Mouse (Mus musculus) CH12.LX (cell line): ENCODE measurements around the gene Pfkl. TPM values are rescaled to one million over a fixed set of nuclear protein-coding genes. Genes with fewer than 3 reads are reported as not detected.

Source experiments
- DNase-seq: peaks from one replicate; pipeline ENCODE4 v3.0.0-alpha.2; 2013; ENCODE audit errors: extremely low read depth
- H3K27ac ChIP-seq: 2 replicates; pipeline ENCODE4 v1.5.1; 2012; ENCODE audit warnings: low read depth, mild to moderate bottlenecking, control low read depth, moderate library complexity; ENCODE audit not compliant: insufficient read depth
- H3K27me3 ChIP-seq: replicated peaks from 2 replicates; pipeline ENCODE3; 2012; ENCODE audit warnings: inconsistent platforms
- H3K36me3 ChIP-seq, 2 experiments: replicated peaks in 1 of 2; 2 replicates each; pipeline versions ENCODE3 to v1.6.1; 2012; ENCODE audit warnings: inconsistent platforms in 1 of 2, low read length in 1 of 2, mild to moderate bottlenecking in 1 of 2, mixed read lengths in 1 of 2, moderate library complexity in 1 of 2; ENCODE audit not compliant: control insufficient read depth in 1 of 2, insufficient read depth in 1 of 2
- H3K4me1 ChIP-seq, 2 experiments: 2 replicates each; pipeline ENCODE4 v1.6.1; 2012; ENCODE audit warnings: inconsistent platforms in 1 of 2, moderate library complexity in 1 of 2; ENCODE audit not compliant: insufficient read depth in 2 of 2, control insufficient read depth in 1 of 2
- H3K4me2 ChIP-seq: 2 replicates; pipeline ENCODE4 v1.6.1; 2012; ENCODE audit warnings: low read depth, mild to moderate bottlenecking, control low read depth; ENCODE audit not compliant: poor library complexity, insufficient read depth, severe bottlenecking
- H3K4me3 ChIP-seq, 3 experiments: fragments of 150-350 bp in 1 of 3; sonication (generic) in 1 of 3; replicated peaks in 1 of 3; 2 replicates each; pipeline versions ENCODE3 to v1.5.1; 2011 to 2012; ENCODE audit warnings: low read depth in 2 of 3, low read length in 2 of 3, mild to moderate bottlenecking in 2 of 3, moderate library complexity in 2 of 3, control low read depth in 1 of 3, improper control_type of control experiment in 1 of 3, inconsistent platforms in 1 of 3, mixed read lengths in 1 of 3; ENCODE audit not compliant: poor library complexity in 1 of 3
- H3K79me2 ChIP-seq: replicated peaks from 2 replicates; pipeline ENCODE4 v1.6.1; 2012; ENCODE audit warnings: mild to moderate bottlenecking, moderate library complexity; ENCODE audit not compliant: control insufficient read depth, poor library complexity, insufficient read depth, severe bottlenecking; ENCODE audit errors: extremely low read depth
- H3K9ac ChIP-seq: 2 replicates; pipeline ENCODE4 v1.6.1; 2012; ENCODE audit warnings: low read depth, mild to moderate bottlenecking, control low read depth, moderate library complexity; ENCODE audit not compliant: insufficient read depth
- H3K9me3 ChIP-seq: replicated peaks from 2 replicates; pipeline ENCODE3; 2012; ENCODE audit warnings: low read length, inconsistent platforms, mixed read lengths
- CHD1 ChIP-seq: IDR thresholded peaks from 2 replicates; pipeline ENCODE4 v1.6.1; 2012; ENCODE audit warnings: low read depth, low read length, improper control_type of control experiment, inconsistent platforms
- CHD2 ChIP-seq: IDR thresholded peaks from 2 replicates; pipeline ENCODE4 v1.6.1; 2011; ENCODE audit warnings: low read length, improper control_type of control experiment
- ELF1 ChIP-seq: IDR thresholded peaks from 2 replicates; pipeline ENCODE4 v1.6.1; 2014; ENCODE audit warnings: low read depth, mild to moderate bottlenecking, inconsistent platforms, low read length, improper control_type of control experiment
- EP300 ChIP-seq: IDR thresholded peaks from 2 replicates; pipeline ENCODE4 v1.6.1; 2011; ENCODE audit warnings: low read length, improper control_type of control experiment
- GABPA ChIP-seq: IDR thresholded peaks from 2 replicates; pipeline ENCODE4 v1.6.1; 2012; ENCODE audit warnings: low read depth, low read length, improper control_type of control experiment, inconsistent platforms; ENCODE audit not compliant: insufficient replicate concordance
- HCFC1 ChIP-seq: IDR thresholded peaks from 2 replicates; pipeline ENCODE4 v1.6.1; 2012; ENCODE audit warnings: low read depth, mild to moderate bottlenecking, inconsistent platforms, low read length, improper control_type of control experiment
- JUND ChIP-seq: conservative IDR thresholded peaks from 2 replicates; pipeline ENCODE4 v1.6.1; 2011; ENCODE audit warnings: low read depth, low read length, improper control_type of control experiment
- MAFK ChIP-seq: IDR thresholded peaks from 2 replicates; pipeline ENCODE4 v1.6.1; 2011; ENCODE audit warnings: low read length, improper control_type of control experiment; ENCODE audit not compliant: insufficient replicate concordance
- MAX ChIP-seq: IDR thresholded peaks from 2 replicates; pipeline ENCODE4 v1.6.1; 2011; ENCODE audit warnings: low read length, improper control_type of control experiment
- MAZ ChIP-seq: IDR thresholded peaks from 2 replicates; pipeline ENCODE4 v1.6.1; 2012; ENCODE audit warnings: low read depth, mild to moderate bottlenecking, inconsistent platforms, low read length, improper control_type of control experiment, moderate library complexity
- MXI1 ChIP-seq: IDR thresholded peaks from 2 replicates; pipeline ENCODE4 v1.6.1; 2011; ENCODE audit warnings: mild to moderate bottlenecking, low read depth, low read length, improper control_type of control experiment
- MYC ChIP-seq: IDR thresholded peaks from 2 replicates; pipeline ENCODE4 v1.6.1; 2011; ENCODE audit warnings: low read depth, mild to moderate bottlenecking, improper control_type of control experiment, low read length
- NRF1 ChIP-seq: IDR thresholded peaks from 2 replicates; pipeline ENCODE4 v1.6.1; 2014; ENCODE audit warnings: low read depth, mild to moderate bottlenecking, inconsistent platforms, low read length, improper control_type of control experiment, moderate library complexity
- POLR2A ChIP-seq: IDR thresholded peaks from 2 replicates; pipeline ENCODE4 v1.6.1; 2011; ENCODE audit warnings: low read depth, mild to moderate bottlenecking, improper control_type of control experiment, low read length
- RAD21 ChIP-seq: IDR thresholded peaks from 2 replicates; pipeline ENCODE4 v1.6.1; 2011; ENCODE audit warnings: low read depth, mild to moderate bottlenecking, low read length, improper control_type of control experiment, moderate library complexity
- RCOR1 ChIP-seq: conservative IDR thresholded peaks from 2 replicates; pipeline ENCODE4 v1.6.1; 2012; ENCODE audit warnings: low read depth, mild to moderate bottlenecking, inconsistent platforms, low read length, improper control_type of control experiment
- SIN3A ChIP-seq: IDR thresholded peaks from 2 replicates; pipeline ENCODE4 v1.6.1; 2012; ENCODE audit warnings: low read length, improper control_type of control experiment, inconsistent platforms
- TCF12 ChIP-seq: IDR thresholded peaks from 2 replicates; pipeline ENCODE4 v1.6.1; 2014; ENCODE audit warnings: low read depth, mild to moderate bottlenecking, inconsistent platforms, low read length, improper control_type of control experiment
- UBTF ChIP-seq: IDR thresholded peaks from 2 replicates; pipeline ENCODE4 v1.6.1; 2012; ENCODE audit warnings: low read depth, mild to moderate bottlenecking, inconsistent platforms, low read length, improper control_type of control experiment, moderate library complexity
- USF2 ChIP-seq: conservative IDR thresholded peaks from 2 replicates; pipeline ENCODE4 v1.6.1; 2011; ENCODE audit warnings: low read depth, low read length, improper control_type of control experiment
- ZC3H11A ChIP-seq: IDR thresholded peaks from 2 replicates; pipeline ENCODE4 v1.6.1; 2012; ENCODE audit warnings: low read depth, mild to moderate bottlenecking, inconsistent platforms, low read length, improper control_type of control experiment
- ZNF384 ChIP-seq: IDR thresholded peaks from 2 replicates; pipeline ENCODE4 v1.6.1; 2012; ENCODE audit warnings: low read depth, low read length, improper control_type of control experiment, inconsistent platforms
- dilution Hi-C: fragments of 300-500 bp; cut with MboI; formaldehyde crosslinking; loops from 2 replicates; pipeline ENCODE4 v1.14.3; 2020; ENCODE audit warnings: low sequenced_read_pairs; ENCODE audit not compliant: extremely low pct_unique_long_range_greater_than_20kb, extremely low pct_ligation_motif_present
- in situ Hi-C: fragments of 300-500 bp; cut with MboI; formaldehyde crosslinking; loops from 3 replicates; pipeline ENCODE4 v1.14.3; 2019; ENCODE audit warnings: low sequenced_read_pairs, low pct_ligation_motif_present, low pct_unique_long_range_greater_than_20kb, mixed read lengths
- polyA plus RNA-seq: library from polyadenylated mRNA; unstranded; fragments of >175 nt; gene quantifications from 2 replicates; pipeline ENCODE4 v1.2.1, GENCODE M21; 2012; ENCODE audit warnings: low read depth; ENCODE audit not compliant: insufficient read length
- total RNA-seq, 2 experiments: library from RNA; depleted of rRNA; stranded (reverse); fragments of 300-350 nt in 1 of 2; fragments of >200 nt in 1 of 2; gene quantifications; 2 replicates each; pipeline ENCODE4 v1.2.3; 2012 to 2014

The Pfkl gene
- total RNA-seq (2012; rRNA removed), result 113 and 210 TPM in 2 replicates
- 125 and 159 TPM in 2 replicates for total RNA-seq (2014; rRNA removed)
- 95.9 and 106 TPM in 2 replicates for polyA plus RNA-seq

GRCm38 (mm10) chr10:78009945-78010293, at the start of gene Pfkl:
Pfkl (minus strand) TSS chr10:78010083.
- peaks cover 14% of the 10 kb centered on the region for H3K79me2 ChIP-seq
- in situ Hi-C loops (no loop called here), dilution Hi-C loops (no loop called here)
- peak within 1 kb of the TSS; percentile 96 for H3K9ac ChIP-seq
- peaks cover 12 to 32% of the 10 kb centered on the region in 2 experiments; a peak in 3 of 4 replicates for H3K4me1 ChIP-seq
- peaks cover 2 to 25% of the 10 kb centered on the region in 2 experiments for H3K36me3 ChIP-seq
- peak within 1 kb of the TSS; percentile 90 for H3K27ac ChIP-seq
- H3K27me3 ChIP-seq, result peaks cover 6% of the 10 kb centered on the region
- peak within 1 kb of the TSS; percentile 83 for H3K4me2 ChIP-seq
- TF ChIP-seq USF2, result no peak
- peak; percentile 45; the same call in 1 of the 2 replicates for TF ChIP-seq MAZ
- TF ChIP-seq MAX, result no peak
- TF ChIP-seq RCOR1, result no peak
- no peak for TF ChIP-seq GABPA
- TF ChIP-seq HCFC1, result no peak; the same call in 1 of the 2 replicates
- TF ChIP-seq MAFK, result 0 out of 2 replicates have a peak, but pooled peaks have one; percentile 31
- H3K4me3 ChIP-seq, result peak within 1 kb of the TSS; percentile 87 to 97 (median 96)
- H3K9me3 ChIP-seq, result peaks cover 6% of the 10 kb centered on the region
- DNase-seq, result no peak

DNA sequence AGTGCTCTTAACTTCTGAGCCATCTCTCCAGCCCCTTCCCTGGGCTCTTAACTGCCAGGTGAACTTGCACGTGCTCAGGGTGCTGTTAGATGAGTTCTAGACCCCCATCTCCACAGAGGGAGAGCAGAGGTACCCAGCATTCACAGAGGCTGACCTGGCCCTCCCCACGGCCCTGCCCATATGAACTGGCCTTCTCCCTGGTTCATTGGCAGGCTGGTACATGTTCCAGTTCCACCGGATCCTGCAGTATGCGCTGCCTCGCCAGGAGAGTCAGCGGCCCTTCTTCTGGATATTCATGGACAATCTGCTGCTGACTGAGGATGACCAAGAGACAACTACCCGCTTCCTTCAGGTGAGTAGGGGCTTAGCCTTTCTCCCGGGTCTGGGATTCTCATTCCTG, 47.2 kb upstream of the Pfkl start:
- no peak overlapping the region for H3K9ac ChIP-seq
- no peaks in the 10 kb centered on the region for H3K36me3 ChIP-seq
- H3K79me2 ChIP-seq, result no peaks in the 10 kb centered on the region
- in situ Hi-C loops, result no loop called here
- H3K27ac ChIP-seq, result no peak overlapping the region
- DNase-seq, result no peak
- H3K4me1 ChIP-seq, result peaks cover under 1 to 9% of the 10 kb centered on the region in 2 experiments; a peak in 2 of 4 replicates
- no peaks in the 10 kb centered on the region for H3K9me3 ChIP-seq
- dilution Hi-C loops, result no loop called here
- no peak overlapping the region for H3K4me2 ChIP-seq
- no peak for TF ChIP-seq CHD2
- no peak for TF ChIP-seq ELF1
- no peak for TF ChIP-seq POLR2A
- no peak for TF ChIP-seq MXI1
- TF ChIP-seq NRF1, result no peak
- no peak for TF ChIP-seq JUND
- TF ChIP-seq GABPA, result no peak
- TF ChIP-seq ZNF384, result no peak
- no peak for TF ChIP-seq MYC
- no peak for TF ChIP-seq SIN3A
- TF ChIP-seq ZC3H11A, result no peak
- TF ChIP-seq RAD21, result no peak
- no peak for TF ChIP-seq UBTF
- no peak for TF ChIP-seq CHD1
- TF ChIP-seq MAFK, result no peak
- no peak for TF ChIP-seq EP300
- TF ChIP-seq TCF12, result no peak
- TF ChIP-seq HCFC1, result no peak
- H3K27me3 ChIP-seq, result peaks cover 5% of the 10 kb centered on the region
- H3K4me3 ChIP-seq, result no peak overlapping the region
